Mouse (Mus musculus) liver, postnatal 0 days (tissue): ENCODE measurements around the gene Arcn1.

Experiments
- CTCF ChIP-seq: sonication (generic); IDR thresholded peaks from 2 replicates; pipeline ENCODE4 v1.5.1; 2016; ENCODE audit warnings: antibody characterized with exemption, low read depth
- EP300 ChIP-seq: IDR thresholded peaks from 2 replicates; pipeline ENCODE4 v1.6.1; 2016; ENCODE audit warnings: antibody characterized with exemption, low read depth, mild to moderate bottlenecking

GRCm38 (mm10) chr9:44718937-44719631, 48.6 kb downstream of the Arcn1 start:
- TF ChIP-seq CTCF, result no peak
- TF ChIP-seq EP300, result no peak
